Comparison of ENCODE assay signal across 1 mouse cellular context in genomic region chr14:54638210-54638609, GRCm38 (mm10).
TF ChIP-seq lines count a peak whose summit lies in the region.

No protein-coding gene starts in this region.

TF ChIP-seq in CH12.LX, 34 proteins besides CTCF, POLR2A, EP300 and RAD21:
- TF ChIP-seq SMC3 (IDR thresholded peaks at IDR 0.05; ENCODE audit: low read depth, low read length) = peak; percentile 8; the same call in 1 of the 2 replicates
- no peak for TF ChIP-seq ETS1 (conservative IDR thresholded peaks at IDR 0.05; ENCODE audit: low read depth, low read length)
- no peak for TF ChIP-seq POLR2AphosphoS2 (IDR thresholded peaks at IDR 0.05; ENCODE audit: low read depth, low read length)
- no peak for TF ChIP-seq MAX (IDR thresholded peaks at IDR 0.05; ENCODE audit: low read length)
- no peak for TF ChIP-seq NRF1 (IDR thresholded peaks at IDR 0.05; ENCODE audit: low read depth, low read length)
